Mouse (Mus musculus) retina, embryonic 14.5 days (tissue): ENCODE data around the gene Lrmda.

Source experiments
- DNase-seq: peaks from one replicate; pipeline ENCODE4 v3.0.0-alpha.2; 2015; ENCODE audit warnings: low spot score

Gene Lrmda

DNA sequence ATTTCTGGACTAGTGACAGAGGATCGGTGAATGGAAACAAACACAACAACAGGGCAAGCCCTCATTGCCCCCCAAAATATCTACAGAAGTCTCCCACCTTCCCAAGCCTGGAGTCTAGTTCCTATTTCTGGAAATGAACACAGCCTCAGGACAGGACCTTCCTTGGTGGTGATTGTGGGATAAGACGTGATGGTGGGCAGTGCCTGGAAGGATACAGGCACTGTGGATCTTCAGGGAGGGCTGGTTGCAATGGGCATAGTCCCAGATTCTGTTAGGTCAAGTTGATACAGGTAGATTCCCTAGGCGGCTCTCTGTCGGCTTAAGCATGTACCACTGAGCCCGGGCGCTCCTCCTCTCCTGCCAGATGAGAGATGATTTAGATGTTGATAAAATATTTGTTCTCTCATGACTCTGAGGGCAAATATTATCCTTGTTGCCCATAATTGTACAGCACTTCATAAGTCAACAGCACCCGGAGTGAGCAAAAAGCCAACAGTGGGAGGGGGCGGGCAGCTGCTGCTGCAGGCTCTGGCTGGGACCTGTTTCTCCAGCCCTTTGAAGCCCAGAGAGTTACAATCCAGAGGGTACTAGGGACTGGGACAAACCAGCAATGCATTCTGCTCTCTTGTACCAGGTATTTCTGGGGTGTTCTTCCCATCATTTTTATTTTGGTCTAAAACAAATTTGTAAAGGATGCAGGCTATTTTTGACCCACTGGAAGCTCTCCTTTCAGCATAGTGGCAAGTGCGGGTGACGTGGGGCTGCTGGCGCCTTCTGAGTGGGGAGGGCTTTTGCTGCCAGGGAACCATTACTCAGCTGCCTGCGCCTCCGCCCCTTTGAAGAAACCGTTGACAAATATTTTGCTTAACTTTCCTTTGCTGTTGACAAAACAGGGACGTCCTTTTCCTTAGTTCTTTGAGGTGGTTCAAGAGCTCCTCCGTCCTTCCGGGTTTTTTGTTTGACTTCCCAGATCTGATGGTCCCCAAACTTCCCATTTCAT lies 630.8 kb downstream of the Lrmda start:
- no peak for DNase-seq

DNA sequence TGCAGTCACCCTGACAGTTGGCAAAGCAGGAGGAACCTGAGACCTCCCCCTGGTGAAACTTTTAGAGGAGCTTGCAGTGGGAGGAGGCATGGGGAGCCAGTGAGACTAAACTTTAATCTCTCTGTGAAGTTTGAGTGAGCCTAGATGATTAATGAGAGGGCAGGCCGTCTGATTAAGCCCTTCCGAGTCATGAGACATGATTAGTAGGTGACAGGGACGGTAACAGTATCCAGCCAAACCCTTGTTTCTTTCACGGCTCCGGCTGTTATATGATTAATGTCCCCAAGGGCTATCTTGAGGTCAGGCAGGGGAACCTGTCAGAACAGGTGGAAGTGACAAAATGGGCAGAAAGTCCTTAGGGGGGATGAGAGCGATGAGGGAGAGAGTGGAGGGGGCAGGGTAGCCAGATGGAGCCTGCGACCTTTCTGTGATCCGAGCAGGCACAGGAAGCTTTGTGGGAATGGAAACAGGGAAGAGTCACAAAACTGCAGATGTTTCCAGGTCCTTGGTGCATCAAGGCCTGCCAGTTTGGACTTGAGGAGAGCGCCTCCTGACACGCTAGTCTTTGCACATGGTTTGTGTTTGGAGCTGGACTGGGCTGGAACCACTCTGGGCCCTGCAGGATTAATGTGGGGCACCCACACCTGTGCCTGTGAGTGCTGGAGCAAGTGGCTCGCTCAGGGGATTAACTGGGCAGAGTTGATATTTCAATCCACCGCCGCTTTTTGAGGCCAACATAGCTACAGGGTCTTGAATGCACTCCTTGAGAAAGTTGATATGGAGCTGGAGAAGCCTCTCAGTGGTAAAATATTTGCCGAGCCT lies 631.8 kb downstream of the Lrmda start:
- DNase-seq = peak; percentile 29

DNA sequence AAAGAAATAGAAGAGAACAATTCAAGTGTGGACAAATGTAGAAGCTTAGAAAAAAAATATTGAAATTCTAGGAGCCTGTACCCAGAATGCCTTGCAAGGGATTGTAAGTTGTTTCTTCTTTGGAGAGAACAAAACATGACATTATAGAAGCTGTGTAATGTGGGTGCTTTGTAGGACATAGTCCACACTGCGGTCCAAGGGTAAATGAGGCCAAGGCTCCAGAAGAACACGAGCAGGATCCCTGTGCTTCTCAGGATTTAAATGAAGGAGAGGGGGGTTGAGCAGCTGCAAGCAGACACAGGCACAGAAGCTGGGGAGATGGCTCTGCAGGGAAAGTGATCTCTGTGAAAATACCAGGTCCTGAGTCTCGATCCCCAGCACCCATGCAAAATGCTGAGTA lies 643.0 kb downstream of the Lrmda start:
- DNase-seq = no peak

DNA sequence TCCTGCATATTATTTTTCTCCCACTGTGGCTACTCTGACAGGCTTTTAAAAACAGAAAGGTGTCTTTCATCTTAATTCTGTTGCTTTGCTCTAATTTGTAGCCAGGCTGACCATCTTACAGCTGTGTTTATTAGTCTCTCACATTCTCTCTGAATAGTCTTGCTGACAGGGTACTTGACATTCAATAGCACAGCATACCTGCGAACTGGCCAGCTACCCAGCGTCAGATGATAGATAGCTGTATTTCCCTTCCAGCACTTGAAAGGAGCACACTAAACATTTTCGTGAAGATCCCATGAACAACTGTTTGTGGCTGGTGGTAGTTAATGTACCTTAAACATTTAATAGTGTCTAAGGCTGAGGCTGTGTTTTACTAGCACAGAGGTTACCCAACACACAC lies 646.9 kb downstream of the Lrmda start:
- DNase-seq = no peak

DNA sequence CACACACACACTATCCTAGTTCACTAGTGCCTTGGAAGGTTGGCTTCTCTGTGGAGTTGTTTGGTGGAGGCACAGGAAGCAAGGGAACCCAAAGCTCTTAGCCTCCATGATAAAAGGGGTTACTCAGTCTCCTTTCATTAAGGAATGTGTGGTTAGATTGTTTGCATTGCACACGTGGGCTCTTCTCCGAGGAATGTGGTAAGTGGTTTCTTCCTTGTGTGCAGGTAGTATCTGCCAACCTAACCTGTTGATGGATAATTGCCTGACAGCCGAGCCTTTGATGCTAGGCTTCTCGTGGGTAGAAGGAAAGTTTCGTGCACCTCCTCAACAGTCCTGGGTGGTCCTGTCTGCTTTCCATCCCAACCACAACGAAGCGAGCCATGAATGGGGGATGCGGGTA lies 648.8 kb downstream of the Lrmda start:
- DNase-seq = no peak

DNA sequence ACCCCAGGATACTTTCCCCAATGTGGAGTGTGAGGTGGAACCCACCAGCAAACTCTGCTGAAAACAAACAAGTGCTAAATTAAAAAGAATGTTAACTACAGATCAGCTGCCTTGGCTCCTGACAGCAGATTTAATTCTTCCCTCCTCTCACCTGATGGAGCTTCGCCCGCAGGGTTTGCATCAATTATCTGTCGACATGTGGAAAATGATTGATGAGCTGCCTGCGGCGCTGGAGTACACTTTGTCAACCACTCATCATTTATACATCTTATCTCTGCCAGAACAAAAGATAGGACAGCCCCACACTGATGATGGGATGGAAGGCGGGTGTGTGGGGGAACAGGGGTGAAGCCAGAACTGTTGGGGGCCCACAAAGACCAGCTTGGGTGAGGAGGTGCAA lies 649.2 kb downstream of the Lrmda start:
- DNase-seq = no peak

DNA sequence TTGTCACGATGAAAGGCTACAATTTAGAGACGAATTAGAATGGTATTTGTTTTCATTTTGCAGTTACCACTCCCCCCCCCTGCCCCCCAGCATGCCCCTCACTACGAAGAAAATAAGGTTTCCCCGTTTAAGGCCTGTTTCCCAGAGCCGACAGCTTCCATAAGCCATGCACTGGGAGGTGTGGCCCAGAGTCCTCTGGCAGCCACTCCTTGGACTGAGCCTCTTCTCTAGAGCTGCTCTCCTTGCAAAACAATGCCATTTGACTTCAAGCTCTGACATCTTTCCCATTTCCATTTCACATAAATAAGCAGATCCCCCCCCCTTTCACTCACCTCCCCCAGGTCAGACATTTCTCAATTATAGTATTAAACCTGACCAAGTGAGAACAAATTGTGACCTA lies 654.1 kb downstream of the Lrmda start:
- no peak for DNase-seq

DNA sequence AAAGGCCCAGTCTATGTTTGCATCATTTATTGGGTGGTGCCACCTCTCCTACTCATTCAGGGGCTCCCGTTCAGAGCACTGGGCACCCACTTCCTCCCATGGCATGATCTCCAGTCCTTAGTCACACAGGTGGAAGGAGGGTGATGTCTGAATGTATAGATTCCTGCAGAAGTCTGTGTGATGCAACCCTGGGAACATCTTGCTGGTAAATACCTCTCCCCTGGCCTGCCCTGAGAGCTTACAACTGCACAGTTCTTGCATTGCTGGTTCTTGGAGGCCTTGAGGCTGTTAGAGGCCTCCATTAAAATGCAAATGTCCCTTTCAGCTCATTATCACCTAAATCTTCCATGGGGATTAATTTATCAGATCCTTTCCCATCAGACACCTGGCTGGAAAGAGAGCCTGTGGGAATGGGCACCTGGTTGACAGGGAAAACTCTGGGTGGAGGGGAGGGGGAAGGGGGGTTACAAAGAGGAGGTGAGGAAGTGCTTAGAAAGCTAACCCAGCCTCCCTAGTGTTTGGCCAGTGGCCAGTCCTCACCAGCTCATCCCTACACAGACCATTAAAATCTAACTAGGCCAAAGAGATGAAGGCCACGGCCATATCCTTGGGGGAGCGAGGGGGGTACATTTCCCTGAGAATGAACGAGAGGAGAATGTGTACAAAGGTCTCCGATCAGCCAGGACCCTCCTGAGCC lies 659.6 kb downstream of the Lrmda start:
- DNase-seq = no peak

DNA sequence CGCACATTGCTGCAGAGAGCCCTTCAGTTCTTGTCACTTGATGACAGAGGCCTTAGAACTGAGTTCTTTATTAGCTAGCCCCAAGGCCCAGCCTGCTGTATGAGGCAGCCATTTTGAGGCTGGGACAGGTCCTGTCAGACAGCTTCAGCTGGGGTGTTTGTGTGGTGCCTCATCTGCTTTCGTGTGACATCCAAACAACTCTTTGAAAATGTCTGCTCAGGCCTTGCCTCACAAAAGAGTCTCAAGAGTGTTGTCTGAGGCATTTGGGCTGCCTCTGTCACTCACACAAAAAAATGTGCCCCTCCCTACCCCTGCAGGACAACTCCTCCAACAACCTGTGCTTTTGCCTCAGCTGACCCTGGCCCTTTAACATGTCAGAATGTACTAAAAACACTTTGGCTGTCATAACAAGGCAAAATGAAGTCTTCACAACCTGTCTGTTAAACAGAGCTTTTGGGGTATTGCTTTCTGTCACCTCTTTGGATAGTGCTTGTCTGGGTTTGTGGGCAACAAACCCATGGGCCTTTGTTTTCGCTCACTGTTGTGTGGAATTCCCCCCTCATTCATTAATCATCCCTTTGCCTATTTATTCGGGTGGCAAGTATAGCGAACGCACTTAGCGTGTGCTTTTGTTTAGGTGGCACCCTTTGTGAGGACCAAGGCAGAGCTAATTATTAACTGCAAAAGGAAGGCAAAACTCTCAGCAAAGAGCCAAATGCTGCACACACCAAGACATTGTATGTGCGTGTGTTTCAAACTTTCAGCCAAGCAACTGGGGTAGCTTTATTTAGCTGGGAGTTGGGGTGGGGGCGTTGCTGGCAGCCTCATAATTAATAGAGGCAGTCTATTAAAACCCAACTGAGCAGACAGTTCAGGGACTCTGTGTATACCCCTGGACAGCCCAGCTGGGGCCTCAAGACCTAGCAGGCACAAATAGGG lies 660.5 kb downstream of the Lrmda start:
- DNase-seq = peak; percentile 51

DNA sequence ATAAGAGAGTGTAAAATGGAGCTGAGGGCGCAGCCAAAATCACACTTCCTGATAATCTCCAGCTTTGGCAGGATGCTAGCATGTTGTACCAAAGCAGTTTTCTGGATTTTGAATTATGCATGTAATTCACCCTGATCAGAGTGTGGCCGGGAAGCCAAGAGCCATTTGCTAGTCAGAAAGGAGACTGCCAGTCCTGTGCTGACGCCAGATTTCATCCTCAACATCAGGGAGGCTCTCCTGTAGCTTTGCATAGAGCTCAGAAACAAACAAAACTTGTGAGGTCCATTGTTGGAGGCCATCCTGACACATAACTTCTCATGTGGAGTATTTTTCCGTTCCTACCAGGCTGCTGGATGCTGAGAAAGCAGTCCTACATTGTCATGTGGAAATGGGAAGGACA lies 667.4 kb downstream of the Lrmda start:
- no peak for DNase-seq

DNA sequence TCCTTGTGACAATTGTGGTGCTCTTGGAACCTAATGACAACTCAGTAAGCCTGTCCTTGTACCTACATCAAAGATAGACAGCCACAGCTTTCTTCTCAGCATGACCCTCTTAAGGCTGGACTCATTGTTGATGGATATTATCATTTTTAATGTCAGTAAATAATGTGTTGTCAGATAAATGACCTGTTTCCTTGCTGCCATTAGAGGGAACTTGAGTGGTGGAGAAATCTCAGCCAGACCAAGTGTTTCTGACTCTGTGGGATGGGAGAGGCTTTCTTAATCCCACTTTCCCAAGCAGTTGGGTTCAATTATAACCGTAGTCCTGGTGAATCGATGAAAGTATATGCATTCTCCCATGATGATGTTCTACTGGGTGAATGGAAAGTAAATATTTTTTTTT lies 668.9 kb downstream of the Lrmda start:
- no peak for DNase-seq

DNA sequence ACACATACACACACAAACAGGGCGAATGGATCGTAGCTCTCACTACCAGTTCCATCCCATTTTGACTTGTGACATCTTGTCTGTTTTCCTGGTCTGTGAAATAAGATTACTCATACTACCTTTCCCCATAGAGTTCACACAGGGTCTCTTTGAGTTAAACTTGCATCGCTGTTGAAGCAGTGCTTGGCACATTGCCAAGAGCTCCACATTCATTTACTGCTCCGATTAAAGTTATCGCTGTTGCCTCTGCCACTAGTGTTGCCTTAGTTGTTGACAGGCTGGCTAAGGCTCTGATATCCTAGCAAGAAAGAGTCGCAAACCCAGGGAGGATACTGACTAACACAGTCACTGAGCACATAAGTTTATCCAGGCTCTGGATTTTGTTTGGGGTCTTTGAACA lies 675.9 kb downstream of the Lrmda start:
- peak; percentile 22 for DNase-seq

DNA sequence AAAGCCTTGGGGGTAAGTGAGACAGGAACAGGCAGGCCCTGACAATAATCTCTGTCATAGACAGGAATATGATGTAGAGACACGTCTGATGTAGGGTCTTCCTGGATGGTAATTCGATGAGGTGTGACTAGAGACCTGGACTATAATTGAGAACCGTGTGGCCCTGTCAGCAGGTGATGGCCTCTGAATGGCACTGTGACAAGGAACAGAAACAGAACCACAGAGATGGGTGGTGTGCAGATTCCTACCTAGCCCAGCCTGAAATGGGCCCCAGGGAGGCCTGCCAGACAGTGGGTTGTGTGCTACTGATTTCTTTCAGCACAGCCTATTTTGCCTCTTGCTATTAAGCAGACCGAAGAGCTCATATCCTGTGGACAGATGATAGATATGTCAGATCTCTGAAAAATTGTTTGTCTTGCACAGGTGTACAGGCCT lies 676.4 kb downstream of the Lrmda start:
- DNase-seq = no peak

DNA sequence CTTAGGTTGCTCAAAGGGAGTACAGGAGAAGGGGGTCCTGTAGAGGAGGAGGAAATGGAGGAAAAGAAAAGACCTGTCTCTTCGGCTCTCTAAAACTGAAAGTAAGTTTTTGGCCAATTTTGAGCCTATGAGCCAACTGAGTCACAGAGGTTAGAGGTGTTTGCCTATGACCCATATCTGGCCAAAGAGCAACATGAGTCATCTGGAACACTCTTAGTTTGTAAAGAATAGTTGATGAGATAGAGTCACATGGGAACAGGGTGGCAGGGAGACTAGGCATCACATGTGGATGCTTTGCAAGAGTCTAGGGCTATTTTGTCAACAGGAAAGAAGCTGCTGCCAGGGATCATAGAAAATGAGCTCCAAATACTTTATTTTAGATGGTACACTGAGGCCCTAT lies 680.7 kb downstream of the Lrmda start:
- DNase-seq = no peak

DNA sequence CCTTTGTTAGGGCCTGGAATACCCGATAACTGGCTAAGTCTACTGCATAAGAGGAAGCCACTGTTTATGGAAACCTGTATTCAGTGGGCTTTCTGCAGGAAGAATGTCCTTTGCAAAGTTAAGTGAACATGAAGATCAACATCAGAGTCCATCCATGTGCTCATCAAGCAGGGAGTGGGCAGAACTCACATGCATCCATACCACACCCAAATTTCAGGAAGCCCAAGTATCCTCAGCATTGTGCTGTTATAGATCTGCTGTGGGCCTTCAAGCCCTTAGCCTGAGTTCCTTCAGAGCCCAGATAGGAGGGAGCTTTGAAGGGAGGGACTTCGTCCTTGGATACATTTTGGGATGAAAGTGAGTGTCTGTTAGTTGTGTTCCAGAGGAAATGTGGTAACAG lies 681.2 kb downstream of the Lrmda start:
- DNase-seq = no peak

DNA sequence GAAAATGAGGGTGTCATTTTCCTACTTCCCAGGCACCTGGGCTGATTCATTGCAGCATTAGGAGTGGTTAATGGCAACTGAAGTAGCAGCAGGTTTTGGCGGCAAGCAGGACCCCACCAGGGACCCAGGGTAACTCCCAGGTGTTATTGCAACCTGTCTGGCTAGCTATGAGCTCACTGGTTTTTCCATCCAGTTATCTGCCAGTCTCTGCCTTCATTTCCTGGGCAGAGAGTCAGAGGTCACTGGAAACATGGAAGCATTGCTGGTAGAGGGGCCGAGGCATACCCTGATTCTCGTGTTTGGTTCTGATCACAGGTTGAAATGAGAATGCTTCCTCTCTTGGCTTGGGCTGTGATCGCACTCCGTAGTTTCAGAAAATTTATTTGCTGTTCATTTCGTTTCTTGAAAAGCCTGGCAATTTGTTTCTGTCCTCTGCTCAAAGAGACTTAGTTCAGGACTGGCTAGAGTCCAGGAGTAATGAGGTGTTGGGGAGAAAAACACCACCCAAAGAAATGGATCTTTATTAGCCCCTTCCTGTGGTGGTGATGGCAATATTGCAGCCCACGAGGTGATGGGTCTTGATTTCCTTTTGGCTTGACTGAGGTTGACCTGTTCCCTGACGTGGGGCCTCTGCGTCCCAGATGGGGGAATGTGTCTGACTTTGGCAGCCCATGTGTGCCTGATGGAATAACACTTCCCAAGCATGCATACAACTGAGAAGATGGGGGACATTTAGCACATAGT lies 688.6 kb downstream of the Lrmda start:
- no peak for DNase-seq

DNA sequence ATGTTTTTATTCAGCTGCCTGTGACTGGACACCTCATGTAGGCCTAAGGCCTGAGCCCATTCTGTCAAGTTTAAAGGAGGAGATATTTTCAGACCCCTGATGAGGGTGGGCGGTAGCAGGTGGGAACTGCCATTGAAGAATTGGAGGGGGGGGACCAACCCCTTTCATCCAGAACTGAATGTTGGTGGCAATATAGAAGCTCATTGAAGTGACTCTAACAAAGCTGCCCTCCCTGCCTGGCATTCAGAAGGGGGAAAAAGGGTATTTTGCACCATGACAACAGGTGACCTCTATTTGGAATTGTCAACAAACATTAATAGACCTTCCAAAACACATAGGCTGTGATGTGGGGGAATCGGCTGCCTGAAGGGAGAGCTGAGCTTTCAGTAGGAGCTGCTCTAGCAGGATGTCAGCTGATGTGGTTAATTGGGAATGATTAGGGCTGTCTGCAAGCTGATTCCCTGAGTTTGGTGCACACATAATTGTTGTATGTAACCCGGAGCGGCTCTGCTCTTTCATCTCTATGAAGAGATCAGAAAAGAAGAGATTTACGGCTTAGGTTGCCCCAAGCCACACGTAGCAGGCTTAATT lies 690.7 kb downstream of the Lrmda start:
- peak; percentile 45 for DNase-seq

DNA sequence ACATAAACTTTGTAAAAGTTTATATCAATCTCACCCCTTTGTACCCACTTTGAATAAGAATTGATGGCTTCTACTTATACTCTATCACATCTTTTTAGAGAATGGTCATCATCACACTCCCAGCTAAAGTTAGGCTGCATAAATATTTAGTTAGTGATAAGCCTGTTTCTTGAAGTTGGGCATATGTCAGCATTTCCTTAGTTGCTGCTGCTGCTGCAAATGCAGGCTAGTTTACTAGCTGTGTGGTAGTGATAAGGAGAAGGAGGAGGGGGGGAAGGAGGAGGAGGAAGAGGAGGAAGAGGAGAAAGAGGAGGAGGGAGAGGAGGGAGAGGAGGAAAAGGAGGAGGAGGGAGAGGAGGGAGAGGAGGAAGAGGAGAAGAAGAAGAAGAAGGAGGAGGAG lies 692.9 kb downstream of the Lrmda start:
- DNase-seq = no peak

DNA sequence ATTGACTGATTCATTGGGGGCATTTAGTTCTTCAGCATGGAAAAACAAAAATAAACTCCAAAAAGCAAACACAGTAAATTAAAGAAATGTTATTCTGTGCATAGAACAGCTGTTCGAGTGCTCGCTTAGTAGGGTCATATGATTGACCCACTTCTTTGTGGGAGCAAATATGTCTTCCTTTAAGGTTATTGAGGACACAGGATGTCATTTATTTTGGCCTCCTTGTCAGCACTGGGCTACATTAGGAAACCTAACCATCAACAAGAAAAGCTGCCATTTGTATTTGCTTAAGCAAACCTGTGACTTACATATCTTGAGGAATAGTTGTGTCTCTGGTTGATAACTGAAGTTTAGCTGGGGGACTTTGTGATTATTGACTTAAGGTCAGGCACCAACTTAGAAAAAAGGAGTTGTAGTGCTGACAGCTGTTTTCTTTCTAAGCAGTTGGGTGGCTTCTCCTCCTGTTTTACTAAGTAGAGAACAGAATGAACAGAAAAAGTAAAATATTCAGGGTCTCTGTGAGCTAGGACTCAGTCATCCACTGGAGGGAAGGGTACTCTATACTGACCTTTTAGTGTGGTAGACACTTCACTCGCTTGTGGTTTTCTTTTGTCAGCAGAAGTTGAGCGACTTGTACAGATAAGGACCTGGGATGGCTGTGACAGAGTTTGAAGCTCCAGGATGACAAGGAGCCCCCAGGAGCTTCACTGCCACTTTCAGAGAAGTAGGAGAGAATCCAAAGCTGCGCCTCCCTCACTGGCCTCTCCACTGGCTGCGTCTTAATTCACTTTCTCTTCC lies 696.3 kb downstream of the Lrmda start:
- no peak for DNase-seq
